Mouse (Mus musculus): ENCODE measurements at regions not wholly inside any gene's neighbourhood (a gene's known extent, or its start where the extent isn't known, plus 50 kb on each side); places are given as distances from the start of the nearest gene placed in this dataset.

GRCm38 (mm10) chr5:64435491-64435890 lies 279.4 kb downstream of the Tbc1d1 start:
- Histone ChIP-seq H3K27me3 (ENCODE audit: insufficient read depth, poor library complexity, severe bottlenecking) (no peaks in the 10 kb centered on the region), H3K4me1 (replicated peaks) (peaks cover 8% of the 10 kb centered on the region; the same call in 1 of the 2 replicates), H3K9me3 (no peaks in the 10 kb centered on the region), H3K36me3 (no peaks in the 10 kb centered on the region), H3K27ac (no peak overlapping the region), H3K4me3 (no peak overlapping the region)
- 67% methylated on average over 3 of the region's 3 CpGs for WGBS
- DNase-seq (ENCODE audit: low spot score) = no peak

- no peak overlapping the region for H3K27ac ChIP-seq
- 92% methylated on average over 2 of the region's 2 CpGs for WGBS
Observed at GRCm38 (mm10) chr5:64435958-64436357, 279.9 kb downstream of the Tbc1d1 start.

GRCm38 (mm10) chr5:64437720-64438119 lies 281.6 kb downstream of the Tbc1d1 start:
- no peaks in the 10 kb centered on the region for H3K36me3 ChIP-seq
- WGBS = 93% methylated on average over 5 of the region's 5 CpGs
- H3K4me1 ChIP-seq (replicated peaks) = 0 out of 2 replicates have a peak, but pooled peaks cover 13% of the 10 kb centered on the region
- H3K4me3 ChIP-seq = no peak overlapping the region
- no peak for DNase-seq (ENCODE audit: low spot score)
- no peaks in the 10 kb centered on the region for H3K9me3 ChIP-seq
- H3K27me3 ChIP-seq (ENCODE audit: insufficient read depth, poor library complexity, severe bottlenecking) = no peaks in the 10 kb centered on the region
- H3K27ac ChIP-seq = no peak overlapping the region

More at GRCm38 (mm10) chr5:64435958-64436357, 279.9 kb downstream of the Tbc1d1 start:
- no peaks in the 10 kb centered on the region for H3K9me3 ChIP-seq
- H3K4me1 ChIP-seq (replicated peaks) = peaks cover 6% of the 10 kb centered on the region; the same call in 1 of the 2 replicates
- no peaks in the 10 kb centered on the region for H3K27me3 ChIP-seq (ENCODE audit: insufficient read depth, poor library complexity, severe bottlenecking)
- no peaks in the 10 kb centered on the region for H3K36me3 ChIP-seq
- no peak overlapping the region for H3K4me3 ChIP-seq
- DNase-seq (ENCODE audit: low spot score) = no peak

- Histone ChIP-seq H3K4me1 (replicated peaks) (0 out of 2 replicates have a peak, but pooled peaks cover 13% of the 10 kb centered on the region), H3K4me3 (no peak overlapping the region), H3K9me3 (no peaks in the 10 kb centered on the region), H3K27ac (no peak overlapping the region), H3K36me3 (no peaks in the 10 kb centered on the region), H3K27me3 (ENCODE audit: insufficient read depth, poor library complexity, severe bottlenecking) (no peaks in the 10 kb centered on the region)
- no peak for DNase-seq (ENCODE audit: low spot score)
- 85% methylated on average over 13 of the region's 13 CpGs for WGBS
Observed at GRCm38 (mm10) chr5:64438446-64439134, 282.5 kb downstream of the Tbc1d1 start.

- Histone ChIP-seq H3K9me3 (0 out of 2 replicates have a peak, but pooled peaks cover 4% of the 10 kb centered on the region), H3K27me3 (ENCODE audit: insufficient read depth, poor library complexity, severe bottlenecking) (no peaks in the 10 kb centered on the region), H3K36me3 (no peaks in the 10 kb centered on the region), H3K4me1 (replicated peaks) (no peaks in the 10 kb centered on the region), H3K27ac (no peak overlapping the region), H3K4me3 (no peak overlapping the region)
- DNase-seq (ENCODE audit: low spot score) = no peak
- 74% methylated on average over 4 of the region's 4 CpGs for WGBS
Observed at GRCm38 (mm10) chr5:64447847-64448246, 291.7 kb downstream of the Tbc1d1 start.

- 45% methylated on average over 1 of the region's 1 CpGs for WGBS
- Histone ChIP-seq H3K9me3 (no peaks in the 10 kb centered on the region), H3K36me3 (no peaks in the 10 kb centered on the region), H3K27ac (no peak overlapping the region), H3K4me3 (no peak overlapping the region), H3K27me3 (ENCODE audit: insufficient read depth, poor library complexity, severe bottlenecking) (no peaks in the 10 kb centered on the region), H3K4me1 (replicated peaks) (peaks cover 6% of the 10 kb centered on the region)
- no peak for DNase-seq (ENCODE audit: low spot score)
Observed at GRCm38 (mm10) chr5:64452668-64453334, 296.7 kb downstream of the Tbc1d1 start.

- H3K4me1 ChIP-seq (replicated peaks) = peaks cover 16% of the 10 kb centered on the region
- no peak for DNase-seq (ENCODE audit: low spot score)
- H3K4me3 ChIP-seq = no peak overlapping the region
- 85% methylated on average over 5 of the region's 5 CpGs for WGBS
- H3K9me3 ChIP-seq = no peaks in the 10 kb centered on the region
- no peaks in the 10 kb centered on the region for H3K27me3 ChIP-seq (ENCODE audit: insufficient read depth, poor library complexity, severe bottlenecking)
- H3K36me3 ChIP-seq = no peaks in the 10 kb centered on the region
- H3K27ac ChIP-seq = no peak overlapping the region
Observed at GRCm38 (mm10) chr5:64459807-64460206, 303.7 kb downstream of the Tbc1d1 start.

GRCm38 (mm10) chr5:64460891-64461290 lies 304.8 kb downstream of the Tbc1d1 start:
- no peaks in the 10 kb centered on the region for H3K36me3 ChIP-seq
- H3K4me3 ChIP-seq = no peak overlapping the region
- H3K27ac ChIP-seq = no peak overlapping the region
- no peak for DNase-seq (ENCODE audit: low spot score)
- H3K27me3 ChIP-seq (ENCODE audit: insufficient read depth, poor library complexity, severe bottlenecking) = no peaks in the 10 kb centered on the region
- WGBS = 61% methylated on average over 1 of the region's 1 CpGs
- no peaks in the 10 kb centered on the region for H3K9me3 ChIP-seq
- H3K4me1 ChIP-seq (replicated peaks) = peaks cover 16% of the 10 kb centered on the region

- WGBS = 81% methylated on average over 4 of the region's 4 CpGs
- Histone ChIP-seq H3K4me1 (replicated peaks) (peaks cover 16% of the 10 kb centered on the region), H3K4me3 (no peak overlapping the region), H3K36me3 (no peaks in the 10 kb centered on the region), H3K27ac (no peak overlapping the region), H3K9me3 (no peaks in the 10 kb centered on the region), H3K27me3 (ENCODE audit: insufficient read depth, poor library complexity, severe bottlenecking) (no peaks in the 10 kb centered on the region)
- DNase-seq (ENCODE audit: low spot score) = no peak
Observed at GRCm38 (mm10) chr5:64461592-64461991, 305.5 kb downstream of the Tbc1d1 start.

- H3K27ac ChIP-seq = no peak overlapping the region
- H3K4me1 ChIP-seq (replicated peaks) = peaks cover 16% of the 10 kb centered on the region
- no peaks in the 10 kb centered on the region for H3K9me3 ChIP-seq
- no peaks in the 10 kb centered on the region for H3K36me3 ChIP-seq
- no peaks in the 10 kb centered on the region for H3K27me3 ChIP-seq (ENCODE audit: insufficient read depth, poor library complexity, severe bottlenecking)
- no peak for DNase-seq (ENCODE audit: low spot score)
- H3K4me3 ChIP-seq = no peak overlapping the region
- 84% methylated on average over 3 of the region's 3 CpGs for WGBS
Observed at GRCm38 (mm10) chr5:64462411-64462810, 306.3 kb downstream of the Tbc1d1 start.

GRCm38 (mm10) chr5:64463570-64463969 lies 307.5 kb downstream of the Tbc1d1 start:
- H3K36me3 ChIP-seq = no peaks in the 10 kb centered on the region
- no peak overlapping the region for H3K4me3 ChIP-seq
- H3K27me3 ChIP-seq (ENCODE audit: insufficient read depth, poor library complexity, severe bottlenecking) = no peaks in the 10 kb centered on the region
- 84% methylated on average over 5 of the region's 5 CpGs for WGBS
- no peaks in the 10 kb centered on the region for H3K9me3 ChIP-seq
- H3K27ac ChIP-seq = no peak overlapping the region
- no peak for DNase-seq (ENCODE audit: low spot score)
- peaks cover 16% of the 10 kb centered on the region for H3K4me1 ChIP-seq (replicated peaks)

GRCm38 (mm10) chr5:64466320-64466719 lies 310.2 kb downstream of the Tbc1d1 start:
- Histone ChIP-seq H3K4me1 (replicated peaks) (peaks cover 9% of the 10 kb centered on the region), H3K27me3 (ENCODE audit: insufficient read depth, poor library complexity, severe bottlenecking) (no peaks in the 10 kb centered on the region), H3K9me3 (no peaks in the 10 kb centered on the region), H3K36me3 (no peaks in the 10 kb centered on the region), H3K4me3 (no peak overlapping the region), H3K27ac (no peak overlapping the region)
- WGBS = 88% methylated on average over 3 of the region's 3 CpGs
- DNase-seq (ENCODE audit: low spot score) = no peak

GRCm38 (mm10) chr5:64467856-64468255 lies 311.8 kb downstream of the Tbc1d1 start:
- no peak for DNase-seq (ENCODE audit: low spot score)
- WGBS = 86% methylated on average over 3 of the region's 3 CpGs

More at GRCm38 (mm10) chr5:64467856-64468255, 311.8 kb downstream of the Tbc1d1 start:
- no peak overlapping the region for H3K27ac ChIP-seq
- H3K9me3 ChIP-seq = no peaks in the 10 kb centered on the region
- no peaks in the 10 kb centered on the region for H3K36me3 ChIP-seq
- H3K4me1 ChIP-seq (replicated peaks) = peaks cover 2% of the 10 kb centered on the region; the same call in 1 of the 2 replicates
- peaks cover 5% of the 10 kb centered on the region; the same call in 1 of the 2 replicates for H3K27me3 ChIP-seq (ENCODE audit: insufficient read depth, poor library complexity, severe bottlenecking)
- no peak overlapping the region for H3K4me3 ChIP-seq

Measured in hindbrain, embryonic 10.5 days (tissue).